Mouse (Mus musculus) midbrain, embryonic 15.5 days (tissue): ENCODE data around the gene 2310039H08Rik. TPM values are rescaled to one million over a fixed set of nuclear protein-coding genes. Genes with fewer than 3 reads are reported as not detected.

Source experiments
- ATAC-seq: fragments of 200-750 bp; cut with Nextera tagmentation; replicated peaks from 2 replicates; pipeline ENCODE4 v1.8.0; 2017; ENCODE audit warnings: moderate TSS enrichment
- H3K27ac ChIP-seq: fragments of 300-500 bp; sonication (generic); 2 replicates; pipeline ENCODE4 v1.5.1; 2015; ENCODE audit warnings: mild to moderate bottlenecking, inconsistent platforms
- H3K27me3 ChIP-seq: fragments of 300-500 bp; sonication (generic); replicated peaks from 2 replicates; pipeline ENCODE4 v1.6.1; 2015; ENCODE audit warnings: inconsistent platforms
- H3K36me3 ChIP-seq: fragments of 300-500 bp; sonication (generic); replicated peaks from 2 replicates; pipeline ENCODE4 v1.6.1; 2015; ENCODE audit warnings: inconsistent platforms
- H3K4me1 ChIP-seq: fragments of 300-500 bp; sonication (generic); 2 replicates; pipeline ENCODE4 v1.6.1; 2015; ENCODE audit warnings: inconsistent platforms
- H3K4me2 ChIP-seq: fragments of 300-500 bp; sonication (generic); 2 replicates; pipeline ENCODE4 v1.6.1; 2015; ENCODE audit warnings: inconsistent platforms, mild to moderate bottlenecking, moderate library complexity
- H3K4me3 ChIP-seq: fragments of 300-500 bp; sonication (generic); 2 replicates; pipeline ENCODE4 v1.5.1; 2015; ENCODE audit warnings: mild to moderate bottlenecking, inconsistent platforms
- H3K9ac ChIP-seq: fragments of 300-500 bp; sonication (generic); 2 replicates; pipeline ENCODE4 v1.6.1; 2015; ENCODE audit warnings: mild to moderate bottlenecking, inconsistent platforms
- H3K9me3 ChIP-seq: fragments of 300-500 bp; sonication (generic); 2 replicates; pipeline ENCODE4 v1.6.1; 2016; ENCODE audit warnings: inconsistent platforms
- WGBS: fragments of 180-500 bp; shearing (Covaris S2); methylation state at CpG from one replicate; pipeline ENCODE4 v1.1.7; 2015; ENCODE audit warnings: mixed read lengths; 5-methylcytosine and 5-hydroxymethylcytosine counted together
- polyA plus RNA-seq: library from polyadenylated mRNA; unstranded; fragments of >200 nt; fragmentation: Nextera tagmentation; extraction: Ambion mirVana; gene quantifications from 2 replicates; pipeline ENCODE4 v1.2.1, GENCODE M21; 2015

Gene 2310039H08Rik
- polyA plus RNA-seq, 1 experiment from 2014 or later = 54.9 TPM

DNA sequence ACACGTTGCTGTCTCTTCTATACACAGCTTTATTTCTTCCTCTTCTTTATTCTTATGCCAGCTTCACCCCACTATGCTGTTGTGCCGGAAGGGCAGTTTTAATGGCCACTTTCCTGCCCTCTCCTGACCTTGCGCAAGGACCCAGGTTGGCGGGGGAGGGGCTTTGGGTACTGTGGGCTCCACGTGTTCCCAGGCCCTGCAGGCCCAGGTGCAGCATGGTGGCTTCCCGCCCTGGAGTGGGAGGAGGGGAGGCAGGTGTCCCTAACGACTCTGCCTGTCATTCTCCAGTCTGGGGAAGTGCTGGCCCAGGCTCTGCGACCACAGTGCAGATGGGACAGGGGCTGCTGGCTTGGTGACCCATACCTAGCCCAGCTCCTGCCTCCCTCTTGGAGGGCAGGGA lies 4.6 kb upstream of the 2310039H08Rik start:
- Histone ChIP-seq H3K4me1 (peaks cover 7% of the 10 kb centered on the region), H3K4me2 (no peak overlapping the region), H3K9ac (no peak overlapping the region), H3K9me3 (no peaks in the 10 kb centered on the region), H3K27ac (no peak overlapping the region), H3K27me3 (no peaks in the 10 kb centered on the region), H3K36me3 (no peaks in the 10 kb centered on the region), H3K4me3 (no peak overlapping the region)
- no peak for ATAC-seq
- WGBS = 62% methylated on average over 8 of the region's 8 CpGs

DNA sequence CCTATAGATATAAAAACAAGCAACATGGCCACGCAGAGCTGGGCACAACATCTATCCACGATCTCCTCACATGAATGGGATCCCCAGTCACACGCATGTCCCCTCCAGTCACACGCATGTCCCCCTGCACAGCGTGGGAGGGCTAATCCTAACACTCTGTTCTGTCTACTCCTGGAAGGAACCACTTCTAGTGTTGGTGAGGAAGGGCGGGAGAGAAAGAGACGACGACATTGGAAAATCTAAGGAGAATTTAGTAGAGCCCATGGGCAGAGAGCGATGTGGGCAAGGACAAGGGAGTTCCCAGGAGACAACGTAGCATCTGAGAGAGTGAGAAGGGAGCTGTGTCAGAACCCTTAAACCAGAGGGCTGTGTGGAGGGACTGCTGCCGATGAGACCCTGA lies 1.9 kb upstream of the 2310039H08Rik start:
- H3K27ac ChIP-seq = no peak overlapping the region
- WGBS = 90% methylated on average over 11 of the region's 11 CpGs
- H3K4me2 ChIP-seq = no peak overlapping the region
- H3K4me3 ChIP-seq = no peak overlapping the region
- H3K4me1 ChIP-seq = peaks cover 23% of the 10 kb centered on the region
- H3K36me3 ChIP-seq = peaks cover 11% of the 10 kb centered on the region
- H3K27me3 ChIP-seq = no peaks in the 10 kb centered on the region
- H3K9me3 ChIP-seq = no peaks in the 10 kb centered on the region
- ATAC-seq = no peak
- no peak overlapping the region for H3K9ac ChIP-seq

DNA sequence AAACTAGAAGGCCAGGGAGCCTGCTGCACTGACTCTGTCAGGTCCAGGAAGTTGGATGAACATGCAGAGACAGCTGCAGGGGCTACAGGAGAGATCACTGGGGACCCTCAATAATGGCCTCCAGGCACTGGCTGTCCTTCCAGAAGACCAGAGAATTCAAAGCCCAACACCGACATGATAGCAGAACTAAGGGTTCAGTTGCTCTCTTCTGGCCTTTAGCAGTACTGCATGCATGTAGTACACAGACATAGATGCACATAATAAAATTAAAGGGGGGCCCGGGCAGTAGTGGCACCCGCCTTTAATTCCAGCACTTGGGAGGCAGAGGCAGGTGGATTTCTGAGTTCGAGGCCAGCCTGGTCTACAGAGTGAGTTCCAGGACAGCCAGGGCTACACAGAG lies 1.4 kb upstream of the 2310039H08Rik start:
- no peaks in the 10 kb centered on the region for H3K27me3 ChIP-seq
- no peak for ATAC-seq
- H3K4me1 ChIP-seq = peaks cover 23% of the 10 kb centered on the region
- peaks cover 16% of the 10 kb centered on the region for H3K36me3 ChIP-seq
- WGBS = 81% methylated on average over 4 of the region's 4 CpGs
- H3K9ac ChIP-seq = no peak overlapping the region
- H3K27ac ChIP-seq = no peak overlapping the region
- H3K9me3 ChIP-seq = no peaks in the 10 kb centered on the region
- H3K4me3 ChIP-seq = no peak overlapping the region
- no peak overlapping the region for H3K4me2 ChIP-seq

DNA sequence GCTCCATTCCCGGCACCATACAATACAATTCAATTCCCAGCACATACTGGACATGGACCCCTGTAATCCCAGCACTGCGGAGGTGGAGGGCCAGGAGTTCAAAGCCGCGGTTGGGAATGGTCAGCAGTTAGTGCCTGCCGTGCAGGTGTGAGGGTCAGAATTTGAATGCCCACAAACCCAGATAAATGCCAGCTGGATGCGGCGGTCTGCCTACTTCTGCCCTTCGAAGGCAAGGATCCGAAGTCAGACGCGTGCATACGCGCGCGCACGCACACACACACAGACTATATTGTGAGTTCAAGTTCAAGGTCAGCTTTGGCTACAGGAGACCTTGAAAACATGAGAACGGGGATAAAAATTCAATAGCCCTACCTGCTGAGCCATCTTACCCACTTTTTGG lies 819 bp upstream of the 2310039H08Rik start:
- Histone ChIP-seq H3K9ac (peak overlapping the region; percentile 83; the same call in 1 of the 2 replicates), H3K27me3 (no peaks in the 10 kb centered on the region), H3K4me3 (peak overlapping the region; percentile 86), H3K27ac (peak overlapping the region; percentile 84; the same call in 1 of the 2 replicates), H3K9me3 (no peaks in the 10 kb centered on the region), H3K4me2 (peak overlapping the region; percentile 97), H3K36me3 (peaks cover 22% of the 10 kb centered on the region), H3K4me1 (peaks cover 23% of the 10 kb centered on the region)
- ATAC-seq = no peak
- 64% methylated on average over 17 of the region's 17 CpGs for WGBS

- H3K4me3 ChIP-seq = peak overlapping the region; percentile 86
- no peaks in the 10 kb centered on the region for H3K27me3 ChIP-seq
- no peaks in the 10 kb centered on the region for H3K9me3 ChIP-seq
- 8% methylated on average over 5 of the region's 5 CpGs for WGBS
- peak overlapping the region; percentile 84 for H3K27ac ChIP-seq
- H3K36me3 ChIP-seq = peaks cover 25% of the 10 kb centered on the region
- peak overlapping the region; percentile 97 for H3K4me2 ChIP-seq
- peak overlapping the region; percentile 83; the same call in 1 of the 2 replicates for H3K9ac ChIP-seq
- peaks cover 23% of the 10 kb centered on the region for H3K4me1 ChIP-seq
- peak; percentile 59 for ATAC-seq
Measured at GRCm38 (mm10) chr17:46772038-46772403, 414 bp upstream of the 2310039H08Rik start.

- 10% methylated on average over 19 of the region's 20 CpGs for WGBS
- no peak; the same call in 1 of the 2 replicates for ATAC-seq
- Histone ChIP-seq H3K9me3 (no peaks in the 10 kb centered on the region), H3K4me2 (peak overlapping the region; percentile 97), H3K27ac (peak overlapping the region; percentile 84), H3K9ac (peak overlapping the region; percentile 83), H3K36me3 (peaks cover 38% of the 10 kb centered on the region), H3K4me1 (peaks cover 23% of the 10 kb centered on the region), H3K4me3 (peak overlapping the region; percentile 86), H3K27me3 (no peaks in the 10 kb centered on the region)
Measured at GRCm38 (mm10) chr17:46773278-46774130, 1.1 kb downstream of the 2310039H08Rik start.

DNA sequence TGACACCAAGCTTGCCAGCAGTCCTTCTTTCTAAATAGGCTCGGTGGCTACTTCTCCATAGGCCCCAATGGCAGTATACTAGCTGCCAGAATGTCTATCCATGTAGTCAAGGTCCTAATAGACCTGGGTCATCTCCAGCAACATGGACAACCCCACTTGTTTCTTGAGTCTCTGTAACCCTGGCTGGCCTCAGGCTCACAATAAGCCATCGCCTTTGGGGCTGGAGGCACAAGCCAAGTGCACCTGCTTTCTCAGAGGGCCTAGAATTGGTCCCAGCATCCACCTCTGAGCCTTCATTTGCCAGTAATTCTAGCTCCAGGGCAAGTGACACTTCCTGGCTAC lies 1.7 kb downstream of the 2310039H08Rik start:
- Histone ChIP-seq H3K4me2 (peak overlapping the region; percentile 97; the same call in 1 of the 2 replicates), H3K9ac (no peak overlapping the region), H3K4me1 (peaks cover 23% of the 10 kb centered on the region), H3K4me3 (no peak overlapping the region), H3K36me3 (peaks cover 44% of the 10 kb centered on the region), H3K27ac (no peak overlapping the region), H3K27me3 (no peaks in the 10 kb centered on the region), H3K9me3 (no peaks in the 10 kb centered on the region)
- WGBS = 42% methylated on average over 2 of the region's 2 CpGs
- ATAC-seq = no peak

GRCm38 (mm10) chr17:46775070-46775469 lies 2.6 kb downstream of the 2310039H08Rik start:
- Histone ChIP-seq H3K9me3 (no peaks in the 10 kb centered on the region), H3K4me1 (peaks cover 23% of the 10 kb centered on the region), H3K27ac (no peak overlapping the region), H3K4me2 (no peak overlapping the region), H3K4me3 (no peak overlapping the region), H3K36me3 (peaks cover 52% of the 10 kb centered on the region), H3K9ac (no peak overlapping the region), H3K27me3 (no peaks in the 10 kb centered on the region)
- ATAC-seq = no peak
- WGBS = 92% methylated on average over 9 of the region's 9 CpGs

DNA sequence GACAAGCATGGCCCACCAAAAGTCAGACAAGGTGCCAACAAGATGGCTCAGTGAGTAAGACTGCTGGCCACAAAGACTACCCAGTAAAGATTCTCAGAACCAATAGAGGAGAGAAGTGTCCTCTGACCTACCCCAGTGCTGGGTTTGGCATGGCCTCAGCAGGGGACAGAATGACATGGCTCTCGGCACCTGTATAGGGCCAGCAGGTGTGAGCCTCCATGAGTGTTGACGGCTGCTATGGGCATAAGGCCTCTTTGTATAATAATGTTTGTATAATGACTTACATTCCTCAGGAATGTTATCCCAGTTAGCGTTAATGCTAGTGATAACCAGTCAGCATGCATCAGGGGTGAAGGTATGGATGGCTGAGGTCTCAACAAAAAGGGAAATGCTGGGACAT lies 3.7 kb downstream of the 2310039H08Rik start:
- WGBS = 86% methylated on average over 3 of the region's 3 CpGs
- H3K27me3 ChIP-seq = no peaks in the 10 kb centered on the region
- peaks cover 57% of the 10 kb centered on the region for H3K36me3 ChIP-seq

GRCm38 (mm10) chr17:46781876-46782275 lies 9.4 kb downstream of the 2310039H08Rik start:
- ATAC-seq = no peak
- no peaks in the 10 kb centered on the region for H3K9me3 ChIP-seq
- 4% methylated on average over 11 of the region's 11 CpGs for WGBS
- peak overlapping the region; percentile 76 for H3K4me3 ChIP-seq
- no peaks in the 10 kb centered on the region for H3K27me3 ChIP-seq
- peak overlapping the region; percentile 70 for H3K9ac ChIP-seq
- peaks cover 33% of the 10 kb centered on the region for H3K36me3 ChIP-seq
- H3K4me1 ChIP-seq = peaks cover 18% of the 10 kb centered on the region
- H3K4me2 ChIP-seq = peak overlapping the region; percentile 74
- peak overlapping the region; percentile 90 for H3K27ac ChIP-seq

More for the DNA sequence above, 3.7 kb downstream of the 2310039H08Rik start:
- no peaks in the 10 kb centered on the region for H3K9me3 ChIP-seq
- H3K27ac ChIP-seq = no peak overlapping the region
- H3K4me3 ChIP-seq = no peak overlapping the region
- ATAC-seq = no peak
- peaks cover 29% of the 10 kb centered on the region for H3K4me1 ChIP-seq
- no peak overlapping the region for H3K4me2 ChIP-seq
- H3K9ac ChIP-seq = no peak overlapping the region

- Histone ChIP-seq H3K27ac (peak within 1 kb of the TSS; percentile 90), H3K4me2 (peak within 1 kb of the TSS; percentile 74), H3K9ac (peak within 1 kb of the TSS; percentile 70), H3K9me3 (no peaks in the 10 kb centered on the region), H3K4me1 (peaks cover 18% of the 10 kb centered on the region), H3K4me3 (peak within 1 kb of the TSS; percentile 76), H3K36me3 (peaks cover 26% of the 10 kb centered on the region), H3K27me3 (no peaks in the 10 kb centered on the region)
- WGBS = under 1% methylated on average over 44 of the region's 44 CpGs
- ATAC-seq = peak; percentile 97
Measured at GRCm38 (mm10) chr17:46782341-46783221, 10.1 kb downstream of the 2310039H08Rik start, which contains the start of gene Rpl7l1. TSS of gene Rpl7l1 (minus strand) at chr17:46782672.

DNA sequence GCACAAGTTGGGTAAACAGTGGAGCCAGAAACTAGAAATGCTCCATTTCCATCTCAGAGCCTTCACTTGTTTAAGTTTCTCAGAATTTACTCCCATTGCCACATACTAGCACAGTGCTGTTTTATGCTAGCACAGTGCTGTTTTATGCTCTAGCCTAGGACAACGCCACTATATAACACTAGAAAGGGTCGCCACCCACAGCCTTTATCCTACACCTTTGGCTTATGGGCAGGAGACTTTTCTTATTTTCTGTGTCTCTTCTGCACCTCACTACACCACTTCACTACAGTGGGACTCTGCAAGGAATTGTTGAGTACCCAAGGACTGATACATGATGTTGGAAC lies 10.8 kb downstream of the 2310039H08Rik start:
- Histone ChIP-seq H3K36me3 (peaks cover 22% of the 10 kb centered on the region; the same call in 1 of the 2 replicates), H3K4me3 (peak overlapping the region; percentile 76), H3K27ac (0 out of 2 replicates have a peak overlapping the region, but pooled peaks have one; percentile 90), H3K9me3 (no peaks in the 10 kb centered on the region), H3K9ac (no peak overlapping the region), H3K4me2 (peak overlapping the region; percentile 74), H3K4me1 (peaks cover 18% of the 10 kb centered on the region), H3K27me3 (no peaks in the 10 kb centered on the region)
- 77% methylated on average over 2 of the region's 2 CpGs for WGBS
- no peak; the same call in 1 of the 2 replicates for ATAC-seq
